Mouse (Mus musculus) heart, postnatal 0 days (tissue): ENCODE results near the gene Saa3.

Experiments used
- CTCF ChIP-seq: IDR thresholded peaks from 2 replicates; pipeline ENCODE4 v1.5.1; 2016; ENCODE audit warnings: antibody characterized with exemption, control low read depth, low read depth
- EP300 ChIP-seq: IDR thresholded peaks from 2 replicates; pipeline ENCODE4 v1.6.1; 2016; ENCODE audit warnings: antibody characterized with exemption, low read depth

DNA sequence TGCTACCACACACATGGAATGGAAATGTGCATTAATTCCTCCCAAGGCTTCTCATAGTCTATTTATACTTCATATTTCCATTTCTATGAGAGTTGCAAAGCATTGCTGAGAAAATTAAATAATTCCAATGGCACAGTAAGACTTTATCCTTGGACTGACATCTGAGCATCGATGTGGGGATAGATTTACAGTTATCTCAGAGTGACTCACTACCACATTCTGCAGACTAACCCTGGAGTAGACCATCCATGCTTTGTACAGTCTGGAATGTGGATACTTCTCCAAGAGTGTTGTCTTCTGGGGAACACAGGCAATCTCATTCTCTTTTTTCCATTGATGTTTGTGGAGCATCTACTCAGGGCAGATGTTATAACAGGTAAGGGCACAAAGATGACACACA lies 12.1 kb upstream of the Saa3 start:
- TF ChIP-seq CTCF (no peak), EP300 (no peak)
